Mouse (Mus musculus): ENCODE results near the gene Gm4881. TPM values are rescaled to one million over a fixed set of nuclear protein-coding genes. Genes with fewer than 3 reads are reported as not detected.
A peak's percentile ranks its signal among the peaks of the same experiment; 100 is the strongest.

Gene Gm4881
- polyA plus RNA-seq, 1 experiment from 2014 or later = not detected

DNA sequence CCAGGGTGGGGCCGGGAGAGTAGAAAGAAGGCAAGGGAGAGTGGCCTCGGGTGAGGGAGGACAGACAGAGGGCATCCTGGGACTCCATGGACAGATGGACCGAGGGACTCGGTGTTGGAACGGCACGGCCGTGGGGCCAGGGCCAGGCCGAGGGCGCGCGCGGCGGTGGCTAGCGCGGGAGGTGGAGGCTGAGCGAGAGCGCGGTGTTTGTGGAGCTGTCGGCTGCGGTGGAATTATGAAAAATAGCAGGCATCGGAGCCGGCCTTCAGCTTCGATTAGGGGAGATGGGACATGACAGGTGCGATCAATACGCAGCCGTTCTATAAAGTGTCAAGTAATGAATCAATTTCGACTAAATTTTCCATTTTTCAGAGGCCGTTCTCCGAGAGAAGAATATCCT, 4.5 kb upstream of the Gm4881 start:
- Histone ChIP-seq H3K36me3 (no peaks in the 10 kb centered on the region), H3K27me3 (ENCODE audit: insufficient read depth, poor library complexity, severe bottlenecking) (peaks cover 100% of the 10 kb centered on the region), H3K27ac (no peak overlapping the region), H3K9me3 (no peaks in the 10 kb centered on the region), H3K4me3 (0 out of 2 replicates have a peak overlapping the region, but pooled peaks have one; percentile 5), H3K4me1 (peaks cover 18% of the 10 kb centered on the region)
- no peak for DNase-seq (ENCODE audit: low spot score)
- 6% methylated on average over 29 of the region's 29 CpGs for WGBS

- Histone ChIP-seq H3K27me3 (ENCODE audit: insufficient read depth, poor library complexity, severe bottlenecking) (peaks cover 100% of the 10 kb centered on the region), H3K27ac (no peak overlapping the region), H3K9me3 (no peaks in the 10 kb centered on the region), H3K4me3 (no peak overlapping the region), H3K36me3 (no peaks in the 10 kb centered on the region), H3K4me1 (peaks cover 21% of the 10 kb centered on the region)
- WGBS = 2% methylated on average over 7 of the region's 7 CpGs
- no peak for DNase-seq (ENCODE audit: low spot score)
Observed at GRCm38 (mm10) chr7:24947316-24948048, 3.2 kb upstream of the Gm4881 start.

DNA sequence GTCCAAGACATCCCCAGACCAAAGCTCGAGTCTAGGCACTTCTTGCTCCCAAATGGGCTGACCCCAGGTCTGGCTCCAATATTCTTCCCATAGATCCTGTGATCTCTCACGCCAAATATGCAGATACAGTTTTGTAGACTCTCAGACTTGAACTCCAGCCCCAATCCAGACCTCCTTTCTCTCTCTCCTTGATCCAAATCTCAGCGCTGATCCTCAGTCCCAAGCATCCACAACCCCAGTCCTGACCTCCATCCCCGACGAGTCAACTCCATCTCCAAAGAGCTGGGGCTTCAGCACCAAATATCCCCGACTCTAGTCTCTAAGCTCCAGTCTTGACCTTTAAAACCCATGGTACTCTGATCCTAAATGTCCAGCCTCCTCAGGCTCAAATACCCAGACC, 653 bp downstream of the Gm4881 start:
- H3K4me1 ChIP-seq = peaks cover 15% of the 10 kb centered on the region
- no peak overlapping the region for H3K4me3 ChIP-seq
- H3K27ac ChIP-seq = no peak overlapping the region
- no peaks in the 10 kb centered on the region for H3K36me3 ChIP-seq
- H3K27me3 ChIP-seq (ENCODE audit: insufficient read depth, poor library complexity, severe bottlenecking) = peaks cover 100% of the 10 kb centered on the region
- WGBS = 5% methylated on average over 6 of the region's 6 CpGs
- DNase-seq (ENCODE audit: low spot score) = no peak
- no peaks in the 10 kb centered on the region for H3K9me3 ChIP-seq

DNA sequence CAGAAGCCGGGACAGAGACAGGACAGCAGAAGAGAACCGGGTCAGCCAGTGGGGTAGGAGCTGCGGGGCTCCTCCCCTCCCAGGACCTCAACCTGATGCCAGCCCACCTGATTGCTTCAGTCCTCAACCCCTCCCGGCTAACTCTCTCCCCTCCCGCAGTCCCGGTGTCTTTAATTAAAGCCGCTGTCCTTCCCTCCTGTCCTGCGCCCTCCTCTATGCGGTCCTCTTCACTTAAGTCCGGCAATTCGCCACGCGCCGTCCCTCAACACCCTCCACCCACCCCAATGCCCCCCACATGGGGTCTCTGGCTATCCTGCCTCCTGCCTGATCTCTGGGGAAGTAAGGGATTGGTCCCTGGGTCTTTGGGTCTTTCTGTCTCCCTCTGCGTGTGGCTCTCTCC, 12.6 kb downstream of the Gm4881 start:
- Histone ChIP-seq H3K27me3 (ENCODE audit: insufficient read depth, poor library complexity, severe bottlenecking) (peaks cover 96% of the 10 kb centered on the region), H3K9me3 (no peaks in the 10 kb centered on the region), H3K36me3 (peaks cover 11% of the 10 kb centered on the region), H3K27ac (no peak overlapping the region), H3K4me1 (peaks cover 26% of the 10 kb centered on the region), H3K4me3 (0 out of 2 replicates have a peak overlapping the region, but pooled peaks have one; percentile 13)
- no peak for DNase-seq (ENCODE audit: low spot score)
- WGBS = under 1% methylated on average over 15 of the region's 15 CpGs

DNA sequence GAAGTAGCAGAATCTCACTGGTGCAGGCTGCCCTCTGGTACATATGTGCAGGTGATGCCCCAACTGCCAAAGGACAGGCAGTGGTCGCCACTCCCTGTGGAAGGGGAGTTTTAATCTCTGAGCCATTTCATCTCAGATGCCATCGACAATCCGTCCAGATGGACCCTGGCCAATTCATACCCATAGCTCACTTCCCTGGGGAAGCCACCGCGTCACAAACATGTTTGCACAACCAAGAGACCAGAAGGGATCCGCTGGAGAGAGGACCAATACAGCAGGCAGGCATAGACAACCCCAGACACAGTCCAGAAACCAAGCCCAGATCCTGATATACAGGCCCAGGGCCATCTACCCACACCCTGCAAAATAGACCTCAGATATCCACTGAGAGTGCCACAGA, 13.8 kb downstream of the Gm4881 start:
- Histone ChIP-seq H3K36me3 (peaks cover 23% of the 10 kb centered on the region), H3K4me3 (no peak overlapping the region), H3K4me1 (peaks cover 26% of the 10 kb centered on the region), H3K27me3 (ENCODE audit: insufficient read depth, poor library complexity, severe bottlenecking) (peaks cover 84% of the 10 kb centered on the region), H3K9me3 (no peaks in the 10 kb centered on the region), H3K27ac (no peak overlapping the region)
- WGBS = 58% methylated on average over 6 of the region's 6 CpGs
- DNase-seq (ENCODE audit: low spot score) = no peak

DNA sequence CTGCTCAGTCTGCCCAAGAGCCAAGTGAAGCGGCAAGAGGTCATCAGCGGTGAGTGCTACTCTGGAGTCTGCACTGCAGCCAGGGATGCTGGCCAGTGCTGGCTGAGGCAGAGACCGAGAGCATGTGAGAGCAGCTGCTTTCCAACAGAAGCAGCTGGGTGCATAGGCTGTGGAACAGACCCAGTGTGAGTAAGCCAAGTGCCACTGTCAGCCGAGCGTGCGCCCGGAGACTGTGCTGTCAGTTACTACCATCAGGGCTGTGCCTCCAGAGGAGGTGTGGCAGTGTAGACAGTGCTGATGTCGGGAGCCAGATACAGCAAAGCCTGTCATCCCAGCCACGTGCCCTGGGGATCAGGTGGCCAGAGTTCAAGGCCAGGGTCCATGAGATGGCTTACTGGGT, 24.6 kb downstream of the Gm4881 start:
- no peak for DNase-seq (ENCODE audit: low spot score)
- peaks cover 84% of the 10 kb centered on the region for H3K36me3 ChIP-seq
- 85% methylated on average over 9 of the region's 9 CpGs for WGBS
- H3K4me1 ChIP-seq = no peaks in the 10 kb centered on the region
- H3K27me3 ChIP-seq (ENCODE audit: insufficient read depth, poor library complexity, severe bottlenecking) = no peaks in the 10 kb centered on the region
- no peak overlapping the region for H3K4me3 ChIP-seq
- H3K9me3 ChIP-seq = no peaks in the 10 kb centered on the region
- H3K27ac ChIP-seq = no peak overlapping the region

DNA sequence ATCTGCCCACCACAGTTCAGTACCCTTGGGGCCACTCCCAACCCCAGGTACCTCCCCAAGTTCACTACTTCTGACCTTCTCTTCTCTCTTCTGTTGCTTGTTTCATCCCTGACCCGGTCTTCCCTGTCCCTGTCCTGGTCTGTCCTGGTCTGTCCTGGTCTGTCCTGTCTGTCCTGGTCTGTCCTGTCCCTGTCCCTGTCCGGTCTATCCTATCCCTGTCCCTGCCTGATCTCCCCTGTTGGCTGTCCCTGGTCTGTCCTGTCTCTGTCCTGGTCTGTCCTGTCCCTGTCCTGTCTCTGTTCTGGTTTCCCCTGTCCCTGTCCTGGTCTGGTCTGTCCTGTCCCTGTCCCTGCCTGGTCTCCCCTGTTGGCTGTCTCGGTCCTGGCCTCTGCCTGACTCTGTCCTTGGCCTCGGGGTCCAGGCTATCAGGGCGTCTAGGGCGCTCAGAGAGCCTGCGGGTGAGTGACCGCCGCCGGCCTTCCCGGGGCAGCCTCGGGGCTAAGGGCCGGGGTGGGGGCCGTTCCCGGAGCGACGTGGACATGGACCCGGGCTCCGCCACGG, 25.5 kb downstream of the Gm4881 start:
- H3K4me1 ChIP-seq = no peaks in the 10 kb centered on the region
- no peak overlapping the region for H3K27ac ChIP-seq
- no peak for DNase-seq (ENCODE audit: low spot score)
- H3K27me3 ChIP-seq (ENCODE audit: insufficient read depth, poor library complexity, severe bottlenecking) = no peaks in the 10 kb centered on the region
- no peak overlapping the region for H3K4me3 ChIP-seq
- 91% methylated on average over 20 of the region's 20 CpGs for WGBS
- no peaks in the 10 kb centered on the region for H3K9me3 ChIP-seq
- peaks cover 76% of the 10 kb centered on the region for H3K36me3 ChIP-seq

DNA sequence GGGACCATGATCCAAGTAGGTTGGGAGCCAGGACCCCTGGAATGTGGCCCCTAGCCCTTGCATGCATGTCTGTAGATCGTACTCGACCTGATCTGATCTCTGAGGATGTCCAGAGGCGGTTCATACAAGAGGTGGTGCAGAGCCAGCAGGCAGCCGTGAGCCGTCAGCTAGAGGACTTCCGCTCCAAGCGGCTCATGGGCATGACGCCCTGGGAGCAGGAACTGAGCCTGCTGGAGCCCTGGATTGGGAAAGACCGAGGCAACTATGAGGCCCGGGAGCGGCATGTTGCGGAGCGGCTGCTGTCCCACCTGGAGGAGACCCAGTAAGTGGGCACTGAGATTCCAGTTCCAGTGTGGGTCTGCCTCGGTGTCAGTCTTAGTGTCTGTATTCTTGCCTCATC, 31.8 kb downstream of the Gm4881 start:
- WGBS = 89% methylated on average over 14 of the region's 14 CpGs
- Histone ChIP-seq H3K4me3 (no peak overlapping the region), H3K9me3 (no peaks in the 10 kb centered on the region), H3K4me1 (peaks cover 7% of the 10 kb centered on the region), H3K36me3 (peaks cover 65% of the 10 kb centered on the region), H3K27ac (no peak overlapping the region), H3K27me3 (ENCODE audit: insufficient read depth, poor library complexity, severe bottlenecking) (no peaks in the 10 kb centered on the region)
- DNase-seq (ENCODE audit: low spot score) = no peak

DNA sequence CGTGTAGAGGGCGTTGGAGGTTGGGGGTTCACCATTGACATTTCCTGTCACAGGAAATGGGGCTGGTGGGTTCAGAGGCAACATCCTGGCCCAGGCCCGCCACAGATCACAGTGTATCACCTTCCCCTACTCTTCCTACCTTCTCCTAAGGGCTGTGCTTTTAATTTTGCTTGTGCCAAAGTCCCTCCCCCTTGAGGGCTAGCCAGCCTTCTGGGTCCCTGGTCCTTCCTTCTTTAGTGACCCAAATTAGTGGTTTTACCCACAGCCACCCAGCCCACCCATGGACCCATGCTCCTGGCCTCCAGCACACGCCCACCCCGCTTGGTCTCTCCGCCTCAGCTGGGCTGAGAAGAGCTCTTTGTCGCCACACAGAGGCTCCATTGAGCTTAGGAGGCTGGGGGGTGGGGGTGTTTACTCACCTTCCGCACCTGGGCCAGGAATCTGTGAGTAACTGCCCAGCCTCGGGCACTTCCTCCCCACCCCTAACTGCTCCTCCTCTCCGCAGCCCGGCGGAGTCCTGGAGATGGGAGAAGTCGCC, 37.0 kb downstream of the Gm4881 start:
- H3K27ac ChIP-seq = peak overlapping the region; percentile 59; the same call in 1 of the 2 replicates
- 24% methylated on average over 13 of the region's 13 CpGs for WGBS
- H3K4me1 ChIP-seq = peaks cover 44% of the 10 kb centered on the region
- H3K27me3 ChIP-seq (ENCODE audit: insufficient read depth, poor library complexity, severe bottlenecking) = no peaks in the 10 kb centered on the region
- no peak for DNase-seq (ENCODE audit: low spot score)
- H3K4me3 ChIP-seq = peak overlapping the region; percentile 22; the same call in 1 of the 2 replicates
- peaks cover 38% of the 10 kb centered on the region for H3K36me3 ChIP-seq
- H3K9me3 ChIP-seq = no peaks in the 10 kb centered on the region

- Histone ChIP-seq H3K36me3 (peaks cover 32% of the 10 kb centered on the region), H3K27me3 (ENCODE audit: insufficient read depth, poor library complexity, severe bottlenecking) (no peaks in the 10 kb centered on the region), H3K9me3 (no peaks in the 10 kb centered on the region), H3K4me3 (no peak overlapping the region), H3K27ac (peak overlapping the region; percentile 12; the same call in 1 of the 2 replicates), H3K4me1 (peaks cover 46% of the 10 kb centered on the region)
- 17% methylated on average over 6 of the region's 6 CpGs for WGBS
- DNase-seq (ENCODE audit: low spot score) = no peak
Observed at GRCm38 (mm10) chr7:24906551-24906950, 37.7 kb downstream of the Gm4881 start.

DNA sequence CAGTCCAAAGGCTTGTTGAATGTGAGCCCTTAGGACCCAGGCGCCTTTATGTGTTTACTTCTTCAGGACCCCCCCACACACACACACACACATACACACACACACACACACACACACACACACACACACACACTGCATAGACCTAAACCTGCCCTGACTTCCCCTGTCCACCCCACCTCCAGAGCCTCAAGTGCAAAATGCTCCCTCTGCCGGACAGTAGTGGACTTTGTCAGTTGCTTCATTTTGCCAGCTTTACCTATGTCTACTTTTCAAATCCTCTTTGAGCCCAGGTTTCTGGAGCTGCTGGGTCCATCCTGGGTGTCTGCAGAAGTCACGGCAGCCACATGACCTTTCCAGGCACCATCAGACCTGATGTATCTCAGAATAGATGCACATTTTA, 39.4 kb downstream of the Gm4881 start:
- H3K27ac ChIP-seq = peak overlapping the region; percentile 88
- WGBS = 14% methylated on average over 3 of the region's 3 CpGs
- H3K27me3 ChIP-seq (ENCODE audit: insufficient read depth, poor library complexity, severe bottlenecking) = no peaks in the 10 kb centered on the region
- no peaks in the 10 kb centered on the region for H3K9me3 ChIP-seq
- peak; percentile 87 for DNase-seq (ENCODE audit: low spot score)
- peaks cover 46% of the 10 kb centered on the region for H3K4me1 ChIP-seq
- H3K4me3 ChIP-seq = peak overlapping the region; percentile 80
- peaks cover 24% of the 10 kb centered on the region for H3K36me3 ChIP-seq

GRCm38 (mm10) chr7:24904070-24904483, 40.2 kb downstream of the Gm4881 start:
- WGBS = 0% methylated on average over 30 of the region's 30 CpGs
- Histone ChIP-seq H3K4me3 (peak overlapping the region; percentile 80), H3K36me3 (peaks cover 16% of the 10 kb centered on the region), H3K4me1 (peaks cover 46% of the 10 kb centered on the region), H3K27me3 (ENCODE audit: insufficient read depth, poor library complexity, severe bottlenecking) (no peaks in the 10 kb centered on the region), H3K27ac (peak overlapping the region; percentile 88), H3K9me3 (no peaks in the 10 kb centered on the region)
- peak; percentile 99 for DNase-seq (ENCODE audit: low spot score)

GRCm38 (mm10) chr7:24903444-24903825, 40.9 kb downstream of the Gm4881 start:
- Histone ChIP-seq H3K4me3 (peak overlapping the region; percentile 80), H3K9me3 (no peaks in the 10 kb centered on the region), H3K27ac (peak overlapping the region; percentile 94), H3K36me3 (peaks cover 10% of the 10 kb centered on the region), H3K4me1 (peaks cover 46% of the 10 kb centered on the region), H3K27me3 (ENCODE audit: insufficient read depth, poor library complexity, severe bottlenecking) (no peaks in the 10 kb centered on the region)
- DNase-seq (ENCODE audit: low spot score) = no peak
- WGBS = 34% methylated on average over 10 of the region's 10 CpGs

All from heart, embryonic 10.5 days (tissue).